Mouse (Mus musculus): ENCODE results near the gene Igf2bp3.

The Igf2bp3 gene

GRCm38 (mm10) chr6:49131855-49132254 is 82.9 kb downstream of the Igf2bp3 start:
- DNase-seq = no peak

- no peak for DNase-seq
Measured at GRCm38 (mm10) chr6:49130328-49130727, 84.4 kb downstream of the Igf2bp3 start.

GRCm38 (mm10) chr6:49120370-49120769 is 94.4 kb downstream of the Igf2bp3 start:
- no peak for DNase-seq

DNA sequence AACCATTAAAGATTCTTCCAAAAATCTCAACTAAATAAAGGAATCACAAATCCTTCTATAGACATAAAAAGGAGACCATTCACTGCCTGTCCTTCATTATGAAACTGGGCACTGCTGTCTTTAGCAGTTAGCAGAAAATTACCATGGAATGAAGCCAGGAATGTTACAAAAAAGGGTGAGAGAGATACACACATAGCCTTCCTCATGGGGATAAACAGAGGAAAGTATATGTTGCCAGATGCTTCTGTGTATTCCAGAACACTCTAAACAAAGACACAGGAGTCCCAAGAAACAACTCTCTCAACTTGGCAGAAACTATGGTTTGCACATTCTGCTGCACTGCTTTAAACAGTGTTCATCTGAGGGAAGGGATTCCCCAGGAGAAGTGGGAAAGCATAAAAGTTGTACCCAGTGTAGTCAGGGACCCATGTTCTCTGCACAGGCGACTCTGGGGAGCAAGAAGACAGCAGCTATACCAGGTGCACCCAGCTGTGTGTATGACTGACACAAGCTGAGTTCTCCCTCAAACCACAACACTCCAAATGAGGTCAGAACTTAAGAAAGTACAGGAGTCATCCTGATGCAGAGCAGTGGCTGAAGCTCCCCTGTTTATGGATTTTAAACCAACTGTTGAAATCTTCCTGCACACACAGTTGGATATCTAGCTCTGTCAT is 95.2 kb downstream of the Igf2bp3 start:
- DNase-seq = no peak

- DNase-seq = no peak
Measured at GRCm38 (mm10) chr6:49118446-49118845, 96.3 kb downstream of the Igf2bp3 start.

DNA sequence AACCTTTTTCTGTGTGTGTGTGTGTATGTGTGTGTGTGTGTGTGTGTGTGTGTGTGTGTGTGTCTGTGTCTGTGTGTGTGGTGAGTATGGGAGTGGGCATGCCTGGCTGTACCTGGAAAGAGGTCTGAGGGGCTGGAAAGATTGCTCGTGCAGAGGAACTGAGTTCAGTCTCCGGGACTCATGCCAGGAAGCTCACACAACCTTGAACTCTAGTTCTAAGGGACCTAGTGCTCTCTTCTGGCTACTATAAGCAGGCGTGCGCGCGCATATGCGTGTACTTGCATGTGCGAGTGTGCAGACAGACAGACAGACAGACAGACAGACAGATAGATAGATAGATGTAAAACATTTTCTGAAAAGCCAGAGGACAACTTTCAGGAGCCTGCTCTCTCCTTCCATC is 98.5 kb downstream of the Igf2bp3 start:
- no peak for DNase-seq

DNA sequence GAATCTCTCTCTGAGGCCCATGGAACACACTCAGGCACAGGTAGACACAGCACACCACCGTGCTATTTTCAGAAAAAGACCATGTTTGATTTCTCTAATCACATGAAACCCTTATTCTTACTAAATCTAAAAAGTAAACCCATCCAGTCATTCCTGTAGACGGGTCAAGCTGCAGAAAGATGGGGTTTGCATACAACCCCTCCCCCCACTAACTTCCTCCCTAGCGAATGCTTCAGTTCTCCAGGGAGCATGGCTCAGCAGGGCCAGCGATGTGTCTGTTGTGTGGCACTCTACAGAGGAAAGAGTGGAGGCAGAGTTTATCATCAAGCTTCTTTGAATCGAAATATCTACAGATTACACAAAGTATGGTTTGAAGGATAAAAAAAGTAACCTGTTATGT is 99.2 kb downstream of the Igf2bp3 start:
- DNase-seq = no peak

- no peak for DNase-seq
Measured at GRCm38 (mm10) chr6:49114457-49114856, 100.3 kb downstream of the Igf2bp3 start.

- DNase-seq = no peak
Measured at GRCm38 (mm10) chr6:49113895-49114294, 100.9 kb downstream of the Igf2bp3 start.

GRCm38 (mm10) chr6:49109196-49109595 is 105.6 kb downstream of the Igf2bp3 start:
- no peak for DNase-seq

DNA sequence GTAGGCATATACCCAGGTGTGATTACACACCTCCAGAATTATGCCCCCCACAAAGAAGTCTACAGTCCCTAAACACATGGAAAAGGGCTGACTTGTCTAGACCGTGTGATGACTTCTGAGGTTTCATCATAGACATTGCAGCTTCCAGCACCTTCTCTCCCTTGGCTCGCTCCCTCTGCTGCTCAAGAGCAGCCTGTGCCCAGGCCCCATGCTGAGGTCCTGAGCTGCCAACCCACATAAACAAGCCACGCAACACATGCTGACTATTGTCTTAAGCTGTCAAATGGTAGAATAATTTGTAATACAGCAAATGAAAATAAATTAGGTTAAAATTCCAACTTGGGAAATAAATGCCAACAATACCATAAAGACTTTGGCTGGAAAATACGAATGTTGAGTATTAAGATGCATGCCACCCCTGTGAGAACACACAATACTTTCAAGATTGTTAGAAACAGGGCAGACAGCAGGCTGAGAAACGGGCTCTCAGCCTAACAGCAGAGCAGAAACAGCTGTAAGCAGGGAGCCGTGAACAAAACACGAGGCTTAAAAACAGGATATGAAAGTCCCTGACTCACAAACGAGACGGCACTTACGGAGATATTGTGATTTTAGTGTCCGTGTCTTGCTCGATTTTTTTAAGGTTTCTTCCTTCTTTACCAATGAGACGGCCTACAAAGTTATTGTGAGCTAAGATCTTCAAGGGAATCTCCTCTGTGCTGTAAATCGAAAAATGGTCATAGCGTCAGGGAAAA is 107.8 kb downstream of the Igf2bp3 start:
- DNase-seq = no peak

DNA sequence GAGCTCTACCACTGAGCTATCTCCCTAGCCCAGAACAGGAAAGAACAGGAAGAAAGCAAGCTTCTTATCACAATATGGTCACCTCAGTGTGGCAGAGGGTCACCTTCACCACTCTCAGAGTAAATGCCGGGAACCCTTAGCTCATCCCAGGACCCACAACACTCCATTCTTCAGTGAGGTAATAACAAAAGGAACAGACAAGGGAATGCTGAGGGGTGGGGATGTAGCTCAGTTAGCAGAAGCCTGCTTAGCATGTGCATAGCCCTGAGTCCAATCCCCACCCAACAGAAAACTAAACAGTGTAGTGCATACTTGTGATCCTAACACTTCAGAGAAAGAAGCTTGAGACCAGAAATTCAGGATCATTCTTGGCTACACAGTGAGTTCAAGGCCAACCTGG is 115.7 kb downstream of the Igf2bp3 start:
- no peak for DNase-seq

GRCm38 (mm10) chr6:49097596-49098110 is 117.1 kb downstream of the Igf2bp3 start:
- DNase-seq = peak; percentile 24

DNA sequence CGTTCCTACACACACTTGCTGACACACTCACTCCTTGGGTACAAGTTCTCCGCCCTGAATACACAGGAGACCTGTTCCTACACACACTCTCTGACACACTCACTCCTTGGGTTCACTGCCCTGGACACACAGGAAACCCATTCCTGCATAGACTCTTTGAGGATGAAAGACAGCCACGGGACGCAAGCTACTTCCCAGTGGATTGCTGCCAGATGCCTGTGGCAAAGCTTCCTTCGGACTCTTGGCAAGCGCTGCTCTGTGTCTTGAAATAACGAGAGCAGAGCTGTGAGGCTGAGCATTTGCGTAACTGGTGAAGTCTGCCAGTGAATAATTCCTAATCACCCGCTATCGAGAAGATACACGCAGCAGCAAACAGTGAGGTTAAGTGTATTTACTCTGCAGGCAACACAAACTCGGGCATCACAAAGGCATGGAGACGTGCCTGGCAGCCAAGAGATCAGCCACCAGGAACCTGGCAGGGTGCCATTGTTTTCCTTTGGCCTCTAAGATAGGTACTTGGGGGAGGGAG is 117.8 kb downstream of the Igf2bp3 start:
- peak; percentile 88 for DNase-seq

DNA sequence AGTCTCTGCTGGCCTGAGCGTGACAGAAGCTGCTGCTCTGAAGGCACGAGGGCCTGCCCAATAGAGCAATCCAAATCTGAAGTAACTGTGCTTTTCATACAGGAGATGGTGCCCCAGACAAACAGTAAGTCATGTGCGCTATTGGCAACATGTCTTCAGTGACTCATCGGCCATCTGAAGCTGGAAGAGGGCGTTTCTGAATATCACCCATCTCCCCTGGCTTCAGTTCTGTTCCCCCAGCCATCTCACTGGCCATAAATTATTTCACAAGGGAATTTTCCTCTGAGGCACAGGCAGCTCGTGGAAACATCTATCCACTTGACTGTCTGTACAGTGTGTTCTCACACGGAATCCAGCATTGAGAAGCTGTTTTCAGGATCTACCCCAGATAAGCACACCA is 118.3 kb downstream of the Igf2bp3 start:
- DNase-seq = peak; percentile 37

DNA sequence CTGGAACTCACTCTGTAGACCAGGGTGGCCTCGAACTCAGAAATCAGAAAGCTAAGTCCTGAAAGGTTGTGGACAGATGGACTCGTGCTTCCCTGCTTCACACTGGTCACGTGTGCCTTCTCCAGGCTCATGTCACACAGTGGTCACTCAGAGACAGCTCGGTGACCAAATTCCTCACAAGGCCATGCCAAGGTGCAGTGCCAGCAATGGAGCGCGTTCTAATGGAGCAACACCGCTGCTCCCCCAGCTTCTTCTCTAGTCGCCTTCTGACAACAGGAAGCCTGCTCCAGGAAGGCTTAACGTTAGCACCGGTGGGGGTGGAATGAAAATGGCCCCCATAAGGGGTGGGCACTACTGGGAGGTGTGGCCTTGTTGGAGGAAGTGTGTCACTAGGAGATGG is 119.8 kb downstream of the Igf2bp3 start:
- no peak for DNase-seq

DNA sequence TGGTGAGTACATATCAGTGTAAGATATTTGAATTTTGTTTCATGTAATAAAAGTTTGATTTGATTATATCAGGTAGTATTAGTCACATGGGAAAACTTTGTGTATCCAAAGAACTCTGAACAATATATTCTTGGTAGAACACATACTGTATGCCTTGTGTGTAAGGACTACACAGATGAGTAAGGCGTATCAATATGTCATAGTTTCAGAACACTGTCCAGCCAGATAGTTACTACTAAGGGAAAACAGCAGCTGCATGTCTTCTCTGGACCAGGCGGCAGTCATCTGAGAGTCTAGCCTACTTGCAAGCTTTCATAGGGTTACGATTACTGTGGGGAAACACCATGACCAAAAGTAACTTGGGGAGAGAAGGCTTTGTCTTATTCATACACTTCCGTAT is 131.7 kb downstream of the Igf2bp3 start:
- DNase-seq = no peak

DNA sequence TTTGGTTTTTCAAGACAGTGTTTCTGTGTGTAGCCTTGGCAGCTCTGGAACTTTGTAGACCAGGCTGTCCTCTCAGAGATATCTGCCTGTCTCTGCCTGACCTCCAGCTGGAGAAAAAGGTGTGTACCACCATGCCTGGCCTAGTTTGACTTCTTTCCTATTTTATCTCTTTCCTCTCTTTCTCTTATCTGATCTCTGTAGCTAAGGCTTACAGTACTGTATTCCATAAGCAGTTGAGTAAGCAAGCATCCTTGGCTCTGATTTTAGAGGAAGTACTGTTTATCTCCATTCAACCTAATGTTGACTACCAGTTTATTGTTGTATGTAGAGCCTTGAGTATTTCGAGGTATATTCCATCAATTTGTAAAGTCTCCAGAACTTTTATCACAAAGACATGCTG is 135.4 kb downstream of the Igf2bp3 start:
- no peak for DNase-seq

GRCm38 (mm10) chr6:49077894-49078293 is 136.9 kb downstream of the Igf2bp3 start:
- DNase-seq = no peak

DNA sequence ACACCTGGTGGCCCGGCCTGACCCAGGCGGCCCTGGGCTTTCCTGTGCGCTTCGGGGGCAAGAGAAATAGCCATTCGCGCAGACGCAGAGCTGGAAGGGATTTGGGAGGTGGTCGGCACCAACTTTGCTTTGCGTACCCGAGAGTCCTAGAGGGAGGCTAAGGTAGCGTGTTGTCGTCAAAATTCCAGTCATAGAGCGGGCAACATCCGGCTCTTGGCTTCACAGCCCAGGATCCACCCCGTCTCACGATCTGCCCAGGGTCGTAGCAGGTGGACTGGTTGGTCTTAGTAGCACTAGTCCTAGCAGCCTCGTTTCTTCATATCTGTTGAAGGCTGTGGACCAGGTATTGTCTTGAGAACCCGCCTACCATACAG is 140.7 kb downstream of the Igf2bp3 start:
- DNase-seq = peak; percentile 15

DNA sequence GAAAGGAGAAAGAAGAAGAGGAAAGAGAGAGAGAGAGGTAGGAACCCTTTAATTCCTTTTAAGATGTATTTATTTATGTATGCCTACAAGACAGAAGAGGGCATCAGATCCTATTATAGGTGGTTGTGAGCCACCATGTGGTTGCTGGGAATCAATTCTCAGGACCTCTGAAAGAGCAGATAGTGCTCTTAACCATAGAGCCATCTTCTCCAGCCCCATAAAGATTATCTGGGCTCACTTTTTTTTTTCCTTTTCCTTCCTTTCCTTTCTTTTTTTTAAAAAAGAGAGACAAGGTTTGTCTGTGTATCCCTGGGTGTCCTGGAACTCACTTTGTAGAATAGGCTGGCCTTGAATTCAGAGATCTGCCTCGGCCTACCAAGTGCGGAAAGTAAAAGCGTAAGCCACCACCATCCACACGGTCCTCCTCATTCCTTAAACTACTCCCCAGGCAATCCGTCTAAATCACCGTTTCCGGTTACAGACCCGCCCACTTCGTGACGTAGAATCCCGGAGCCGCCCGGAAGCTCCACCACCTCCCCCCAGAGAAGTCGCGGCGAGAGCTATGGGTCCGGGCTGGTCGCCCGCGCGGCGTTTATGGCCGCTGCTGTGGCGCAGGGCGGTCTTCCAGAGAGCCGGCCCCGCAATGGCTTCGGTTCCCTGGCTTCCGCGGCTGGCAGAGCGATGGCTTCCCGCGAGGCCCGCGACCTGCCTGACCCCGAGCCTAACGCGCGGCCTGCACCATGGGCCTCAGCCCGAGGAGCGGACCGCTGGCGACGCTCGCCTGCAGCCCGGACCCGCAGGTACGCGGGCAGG is 141.2 kb downstream of the Igf2bp3 start, which contains the start of gene Malsu1:
Gene Malsu1, plus strand, starts transcription at position 492 of the 813 bp plus-strand sequence.
- DNase-seq = peak; percentile 93

GRCm38 (mm10) chr6:49068361-49068760 is 146.4 kb downstream of the Igf2bp3 start:
- DNase-seq = no peak

Data from kidney, adult 11 months (tissue).